Mouse (Mus musculus) right cerebral cortex, adult 2 months (tissue): ENCODE data around the gene H2-M10.5.
"Not testable (repeated sequence)": the region's sequence is repeated elsewhere in the genome, so short reads cannot be mapped to it uniquely, and the experiment has no call there.

Experiments used
- DNase-seq, 2 experiments: peaks; one replicate each; pipeline ENCODE4 v3.0.0; 2021 to 2022; ENCODE audit warnings: low spot score in 2 of 2

H2-M10.5 gene

DNA sequence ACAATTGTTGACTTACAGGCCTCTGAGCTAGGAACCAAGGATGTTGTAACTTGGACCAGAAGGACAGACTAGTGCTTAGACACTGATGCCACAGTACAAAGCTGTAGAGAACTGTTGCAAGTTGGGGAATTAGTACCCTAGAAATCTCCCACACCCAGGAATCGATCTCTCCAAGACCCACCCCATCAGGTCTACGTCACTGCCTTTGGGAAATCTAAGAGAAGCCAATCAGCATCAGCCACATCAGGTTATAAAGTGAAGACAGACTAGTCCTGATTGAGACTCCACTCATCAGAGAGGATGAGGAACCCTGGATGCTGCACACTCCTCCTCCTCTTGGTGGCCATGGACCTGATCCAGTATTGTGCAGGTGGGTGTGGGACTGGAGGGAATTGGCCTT is at the start of gene H2-M10.5:
TSS of gene H2-M10.5 (plus strand) at position 301 of the 400 bp plus-strand sequence.
- DNase-seq = not testable (repeated sequence)

DNA sequence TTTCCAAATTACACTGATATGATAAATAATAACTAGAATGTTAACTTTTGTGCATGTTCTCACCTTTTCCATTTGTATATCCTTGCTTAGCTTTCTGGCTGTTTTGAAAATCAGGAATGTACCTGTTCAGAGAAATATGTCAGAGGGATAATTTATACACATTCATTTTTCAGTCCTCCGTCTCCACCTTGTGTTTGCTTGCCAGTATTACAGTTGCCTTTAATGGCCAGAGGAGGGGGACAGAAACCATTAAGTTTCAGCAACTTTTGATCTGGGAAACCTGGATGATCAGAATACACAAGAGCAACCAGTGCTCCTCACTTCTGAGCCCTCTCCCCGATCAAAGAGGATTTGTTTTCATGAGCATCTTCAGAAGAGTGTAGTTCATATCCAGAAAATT is 46.7 kb upstream of the H2-M10.5 start:
- DNase-seq = peak; percentile 18 to 25

GRCm38 (mm10) chr17:36763816-36764215 is 8.9 kb upstream of the H2-M10.5 start:
- DNase-seq = no peak

- DNase-seq = peak; percentile 43 to 46
Measured at GRCm38 (mm10) chr17:36764244-36764643, 8.5 kb upstream of the H2-M10.5 start.

GRCm38 (mm10) chr17:36765403-36765802 is 7.3 kb upstream of the H2-M10.5 start:
- not testable (repeated sequence) for DNase-seq

DNA sequence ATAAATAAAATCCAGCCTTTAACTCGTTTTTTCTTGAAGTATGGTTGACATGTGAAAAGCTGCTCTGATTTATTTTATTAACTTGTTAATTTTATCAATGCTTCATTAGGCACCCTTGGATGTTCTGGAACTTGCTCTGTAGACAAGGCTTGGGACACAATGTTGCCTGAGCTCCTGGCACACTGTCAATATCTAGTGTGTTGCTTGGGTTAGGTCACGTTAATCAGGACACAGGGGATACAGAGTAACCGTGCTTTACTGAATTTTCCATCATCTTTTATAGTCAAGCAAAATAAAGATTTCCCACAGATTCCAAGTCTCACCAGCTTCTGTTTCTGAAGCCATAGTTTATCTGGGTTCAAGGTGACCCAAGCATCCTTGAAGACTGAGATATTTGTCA is 8.8 kb downstream of the H2-M10.5 start:
- DNase-seq = no peak

GRCm38 (mm10) chr17:36786483-36786886 is 13.8 kb downstream of the H2-M10.5 start:
- peak; percentile 27 to 36 for DNase-seq

- DNase-seq = no peak
Measured at GRCm38 (mm10) chr17:36788351-36788750, 15.6 kb downstream of the H2-M10.5 start.

DNA sequence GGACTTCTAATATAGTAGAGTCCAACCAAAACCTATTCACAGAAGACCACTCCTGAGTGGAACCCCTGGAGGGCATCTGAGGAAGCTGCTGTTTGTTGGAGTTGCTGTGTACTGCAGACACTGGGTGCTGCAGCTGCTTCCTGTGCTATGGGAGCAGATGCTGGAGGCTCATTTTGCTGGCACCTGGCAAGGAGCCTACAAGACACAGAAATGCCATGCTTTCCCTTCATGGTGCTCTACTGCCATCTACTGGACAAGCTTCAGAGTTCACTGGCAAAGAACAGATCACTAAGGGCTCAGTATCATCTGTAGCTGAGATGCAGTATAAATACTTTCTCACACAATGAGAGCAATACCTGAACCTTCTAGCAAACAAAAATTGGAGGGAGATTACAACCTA is 16.1 kb downstream of the H2-M10.5 start:
- peak; percentile 80 to 87 for DNase-seq

- DNase-seq = no peak
Measured at GRCm38 (mm10) chr17:36799493-36799892, 26.8 kb downstream of the H2-M10.5 start.

DNA sequence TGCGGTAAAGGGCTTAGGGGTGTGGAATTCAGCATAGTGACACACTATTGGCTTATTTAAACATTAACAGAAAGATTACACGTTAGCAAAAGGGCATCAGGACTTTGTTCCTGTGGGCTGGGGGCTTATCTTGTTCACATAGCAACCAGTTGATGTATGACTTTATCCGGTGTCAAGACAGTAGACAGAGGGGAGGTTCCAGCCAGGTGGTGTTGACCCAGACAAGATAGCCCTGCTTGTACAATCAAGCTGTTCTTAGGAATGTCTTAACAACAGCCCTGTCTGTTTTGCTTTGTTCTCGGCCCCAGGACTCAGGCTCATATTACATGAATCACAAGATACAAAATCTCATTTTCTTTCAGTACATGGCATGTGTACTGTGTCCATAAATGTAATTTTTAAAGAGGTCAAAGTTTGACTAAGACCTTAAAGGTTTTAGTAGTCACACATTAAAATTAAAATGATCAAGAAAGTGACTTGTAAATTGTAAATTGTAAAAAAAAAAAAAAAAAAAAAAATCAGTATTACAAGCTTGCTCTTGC is 27.3 kb downstream of the H2-M10.5 start:
- not testable (repeated sequence) for DNase-seq

- no peak for DNase-seq
Measured at GRCm38 (mm10) chr17:36811871-36812270, 39.2 kb downstream of the H2-M10.5 start, which contains the start of gene H2-M10.6. Gene H2-M10.6, plus strand, starts transcription at chr17:36812171.

- peak; percentile 57 to 61 for DNase-seq
Measured at GRCm38 (mm10) chr17:36824005-36824404, 51.3 kb downstream of the H2-M10.5 start.

GRCm38 (mm10) chr17:36825525-36825924 is 52.8 kb downstream of the H2-M10.5 start:
- DNase-seq = no peak
